Mouse (Mus musculus): ENCODE measurements around the gene Wipf1.
A peak's percentile ranks its signal among the peaks of the same experiment; 100 is the strongest.

DNA sequence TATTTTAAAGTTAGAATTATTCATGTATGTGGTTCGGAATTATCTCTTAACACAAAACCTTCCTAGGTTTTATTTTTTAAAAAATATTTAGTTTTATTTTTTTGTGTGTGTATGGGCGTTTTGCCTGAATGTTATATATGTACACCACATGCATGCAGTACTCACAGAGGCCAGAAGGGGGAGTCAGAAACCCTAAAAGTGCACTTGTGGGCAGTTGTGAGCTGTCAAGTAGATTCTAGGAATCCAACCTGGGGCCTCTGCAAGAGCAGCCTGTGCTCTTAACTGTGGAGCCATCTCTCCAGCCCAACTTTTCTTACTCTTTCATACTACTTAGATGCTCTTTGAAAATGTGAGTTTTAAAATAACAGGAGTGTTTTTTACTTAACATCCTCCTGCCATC lies 57.4 kb downstream of the Wipf1 start:
- TF ChIP-seq CTCF (IDR thresholded peaks at IDR 0.05; ENCODE audit: low read depth) = peak; percentile 20; the same call in 1 of the 2 replicates
- no peak for TF ChIP-seq EP300 (IDR thresholded peaks at IDR 0.05; ENCODE audit: low read depth)

All from heart, postnatal 0 days (tissue).